Mouse (Mus musculus): ENCODE data around the gene Arhgef40. TPM values are rescaled to one million over a fixed set of nuclear protein-coding genes. Genes with fewer than 3 reads are reported as not detected.

Gene Arhgef40
- 15.3 and 30.0 TPM in 2 replicates for polyA plus RNA-seq (2012; ENCODE audit: low replicate concordance)

DNA sequence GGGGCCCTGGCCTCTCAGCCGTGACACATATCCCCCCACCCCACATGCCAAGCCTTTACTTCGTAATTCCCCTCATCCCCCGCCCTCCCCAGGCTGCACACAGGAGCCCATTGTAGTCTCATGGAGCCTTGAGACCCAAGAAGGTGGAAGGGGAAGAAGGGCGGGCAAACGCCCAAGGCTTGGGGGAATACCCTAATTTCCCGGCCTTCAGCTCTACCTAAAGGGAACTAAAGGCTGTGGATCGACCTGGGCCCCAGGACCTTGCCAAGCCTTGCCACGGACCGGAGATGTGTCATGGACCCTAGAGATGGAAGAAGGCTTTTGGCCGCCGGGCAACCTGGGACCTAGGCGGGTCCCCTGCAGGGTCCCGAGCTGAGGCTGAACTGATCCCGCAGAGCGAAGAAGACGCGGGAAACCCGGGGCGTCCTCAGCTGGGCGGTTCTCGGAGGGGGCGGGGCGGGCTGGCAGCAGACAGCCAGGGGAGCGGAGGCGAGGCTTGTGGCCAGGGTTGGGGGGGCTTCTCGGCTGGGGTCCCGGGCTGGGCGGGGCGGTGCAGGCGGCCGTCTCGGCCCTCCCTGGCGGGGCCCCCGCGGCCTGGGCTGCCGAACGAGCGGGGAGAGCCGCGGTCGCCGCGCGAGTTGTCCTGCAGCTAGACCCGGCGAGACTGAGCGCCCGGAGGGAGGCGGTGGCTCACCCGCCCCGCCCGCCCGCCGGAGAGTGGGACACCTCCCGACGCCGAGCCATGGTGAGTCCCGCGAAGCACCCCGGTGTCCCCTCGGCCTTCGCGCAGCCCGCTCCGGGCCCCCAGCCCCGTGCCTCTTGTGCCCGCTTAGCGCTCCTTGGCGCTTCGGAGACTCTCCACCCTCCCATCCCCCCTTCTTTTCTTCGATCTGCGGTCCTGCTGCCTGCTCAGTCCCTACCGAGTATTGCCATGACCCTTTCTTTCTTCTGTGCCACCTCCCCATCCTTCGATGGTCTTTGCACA lies at the start of gene Arhgef40:
TSS of gene Arhgef40 (plus strand) at position 473 of the 985 bp plus-strand sequence.

GRCm38 (mm10) chr14:52015445-52016100 lies 31.1 kb downstream of the Arhgef40 start, which contains the start of gene Tmem253:
Tmem253 (plus strand) TSS chr14:52015658.

GRCm38 (mm10) chr14:52020486-52021137 lies 36.1 kb downstream of the Arhgef40 start, which contains the start of gene Zfp219:
Zfp219 (minus strand) TSS chr14:52020733.

GRCm38 (mm10) chr14:52042359-52042758 lies 57.8 kb downstream of the Arhgef40 start, which contains the start of gene Olfr221:
Olfr221 (minus strand) TSS chr14:52042459.

Other genes starting within 250 kb of the Arhgef40 start
- not detected in 2 replicates for gene Ang4, start 211.1 kb upstream of the Arhgef40 start, polyA plus RNA-seq (2012; ENCODE audit: low replicate concordance)
- gene AY358078, start 184.7 kb upstream of the Arhgef40 start, polyA plus RNA-seq (2012; ENCODE audit: low replicate concordance) = not detected in 2 replicates
- not detected in 2 replicates for gene Ear6, start 131.0 kb upstream of the Arhgef40 start, polyA plus RNA-seq (2012; ENCODE audit: low replicate concordance)
- gene Mettl17, start 99.9 kb upstream of the Arhgef40 start, polyA plus RNA-seq (2012; ENCODE audit: low replicate concordance) = 3.5 and 39.0 TPM in 2 replicates
- gene Slc39a2, start 91.8 kb upstream of the Arhgef40 start, polyA plus RNA-seq (2012; ENCODE audit: low replicate concordance) = 0.09 TPM in 1 of 2 replicates, not detected in the other
- 3.1 and 7.2 TPM in 2 replicates for gene Ndrg2, start 70.6 kb upstream of the Arhgef40 start, polyA plus RNA-seq (2012; ENCODE audit: low replicate concordance)
- gene Tppp2, start 66.3 kb upstream of the Arhgef40 start, polyA plus RNA-seq (2012; ENCODE audit: low replicate concordance) = not detected in 2 replicates
- gene Rnase13, start 61.9 kb upstream of the Arhgef40 start, polyA plus RNA-seq (2012; ENCODE audit: low replicate concordance) = not detected in 2 replicates
- gene Tmem253, start 30.9 kb downstream of the Arhgef40 start, polyA plus RNA-seq (2012; ENCODE audit: low replicate concordance) = not detected in 2 replicates
- gene Zfp219, start 36.0 kb downstream of the Arhgef40 start, polyA plus RNA-seq (2012; ENCODE audit: low replicate concordance) = 35.0 and 79.9 TPM in 2 replicates
- not detected in 2 replicates for gene Olfr221, start 57.7 kb downstream of the Arhgef40 start, polyA plus RNA-seq (2012; ENCODE audit: low replicate concordance)
- 12.0 and 24.1 TPM in 2 replicates for gene Hnrnpc, start 119.3 kb downstream of the Arhgef40 start, polyA plus RNA-seq (2012; ENCODE audit: low replicate concordance)
- gene Rpgrip1, start 126.0 kb downstream of the Arhgef40 start, polyA plus RNA-seq (2012; ENCODE audit: low replicate concordance) = 6.8 and 11.8 TPM in 2 replicates
- 7.8 and 20.4 TPM in 2 replicates for gene Supt16, start 212.7 kb downstream of the Arhgef40 start, polyA plus RNA-seq (2012; ENCODE audit: low replicate concordance)